Comparison of ENCODE assay signal across 20 mouse cellular contexts in genomic region chr7:134821264-134821663, GRCm38 (mm10).
DNase-seq lines count a peak whose midpoint lies in the region; ATAC-seq and TF ChIP-seq lines count a peak whose summit lies in the region.
"Had no signal": no experiment of that assay in that cellular context is flagged by ENCODE, and none has a peak within 500 bp of the region (broad histone marks: within the 10 kb centered on the region; RNA-seq: fewer than 3 reads in every experiment).

No protein-coding gene starts in this region.

- no peaks in the 10 kb centered on the region for H3K36me3 ChIP-seq in forebrain, embryonic 13.5 days (ENCODE audit: poor library complexity, severe bottlenecking)
- peaks cover 12% of the 10 kb centered on the region for H3K36me3 ChIP-seq in forebrain, embryonic 10.5 days (replicated peaks)
- no peaks in the 10 kb centered on the region for H3K36me3 ChIP-seq in midbrain, postnatal 0 days (ENCODE audit: insufficient read depth, low read length)
- no peaks in the 10 kb centered on the region; the same call in 1 of the 2 replicates for H3K36me3 ChIP-seq in midbrain, embryonic 10.5 days
- H3K36me3 ChIP-seq: hindbrain, embryonic 12.5 days; midbrain, embryonic 12.5 days had no signal

- WGBS in cerebellum, adult 2 months: 0% methylated on average over 1 of the region's 1 CpGs
- 20% methylated on average over 1 of the region's 1 CpGs for WGBS in forebrain, embryonic 13.5 days
- WGBS in forebrain, embryonic 10.5 days: 38% methylated on average over 1 of the region's 1 CpGs
- WGBS in midbrain, postnatal 0 days: 32% methylated on average over 1 of the region's 1 CpGs
- WGBS in midbrain, embryonic 10.5 days: 41% methylated on average over 1 of the region's 1 CpGs

- no peak overlapping the region for H3K9ac ChIP-seq in forebrain, embryonic 13.5 days
- no peak overlapping the region for H3K9ac ChIP-seq in midbrain, postnatal 0 days (replicated peaks; ENCODE audit: low read length, poor library complexity, severe bottlenecking)
- H3K9ac ChIP-seq: embryonic facial prominence, embryonic 12.5 days; heart, embryonic 15.5 days; hindbrain, embryonic 12.5 days; midbrain, embryonic 12.5 days had no signal

- peaks cover 1% of the 10 kb centered on the region; the same call in 1 of the 2 replicates for H3K27me3 ChIP-seq in cerebellum, adult 2 months (ENCODE audit: control insufficient read depth, insufficient read depth, low read length)
- H3K27me3 ChIP-seq in forebrain, embryonic 13.5 days: no peaks in the 10 kb centered on the region
- no peaks in the 10 kb centered on the region for H3K27me3 ChIP-seq in forebrain, embryonic 10.5 days (ENCODE audit: poor library complexity, severe bottlenecking)
- H3K27me3 ChIP-seq in midbrain, postnatal 0 days (ENCODE audit: insufficient read depth, low read length): no peaks in the 10 kb centered on the region
- no peaks in the 10 kb centered on the region for H3K27me3 ChIP-seq in midbrain, embryonic 10.5 days (ENCODE audit: low read depth, poor library complexity, severe bottlenecking)
- H3K27me3 ChIP-seq: embryonic facial prominence, embryonic 12.5 days; heart, embryonic 15.5 days; hindbrain, embryonic 12.5 days; midbrain, embryonic 12.5 days had no signal

- no peak overlapping the region for H3K4me2 ChIP-seq in forebrain, embryonic 13.5 days
- no peak overlapping the region for H3K4me2 ChIP-seq in midbrain, postnatal 0 days (ENCODE audit: low read depth, low read length, poor library complexity, severe bottlenecking)
- H3K4me2 ChIP-seq: embryonic facial prominence, embryonic 12.5 days; heart, embryonic 15.5 days; hindbrain, embryonic 12.5 days; midbrain, embryonic 12.5 days had no signal

- TF ChIP-seq CTCF in cerebellum, adult 2 months (IDR thresholded peaks at IDR 0.05; ENCODE audit: borderline replicate concordance, insufficient read depth, low read depth, low read length): no peak
- TF ChIP-seq CTCF in midbrain, postnatal 0 days (IDR thresholded peaks at IDR 0.05): no peak

- peak; percentile 13 to 45 for DNase-seq in cerebellum, adult 2 months
- DNase-seq in cerebellum, adult 18-20 months: no peak
- DNase-seq in forebrain, embryonic 10.5 days (ENCODE audit: extremely low spot score, low spot score): no peak
- DNase-seq in midbrain, postnatal 0 days (ENCODE audit: low spot score): peak; percentile 77
- DNase-seq in midbrain, embryonic 10.5 days (ENCODE audit: low spot score): no peak
- DNase-seq in gastrocnemius, postnatal 25 days: no peak
- DNase-seq in spleen, postnatal 10 days (ENCODE audit: low spot score in 2 of 2): no peak
- DNase-seq: gastrocnemius, adult 2 months; heart, adult 18-20 months; lung, adult 18-20 months; lung, postnatal 36 days; right cerebral cortex, postnatal 14 days had no signal

- ATAC-seq in forebrain, embryonic 13.5 days: peak; percentile 78
- ATAC-seq in midbrain, postnatal 0 days (ENCODE audit: low FRiP score): no peak
- ATAC-seq: CD4-positive, CD25-positive, alpha-beta regulatory T cell, adult 4 months; intestine, postnatal 0 days had no signal

- H3K4me1 ChIP-seq in cerebellum, adult 2 months (ENCODE audit: control insufficient read depth, insufficient read depth, low read length): no peaks in the 10 kb centered on the region
- peaks cover 17% of the 10 kb centered on the region for H3K4me1 ChIP-seq in forebrain, embryonic 13.5 days
- peaks cover 17% of the 10 kb centered on the region for H3K4me1 ChIP-seq in forebrain, embryonic 10.5 days
- H3K4me1 ChIP-seq in midbrain, postnatal 0 days (ENCODE audit: insufficient read depth, low read length): no peaks in the 10 kb centered on the region
- H3K4me1 ChIP-seq in midbrain, embryonic 10.5 days: peaks cover 6% of the 10 kb centered on the region

- no peak for TF ChIP-seq POLR2A in cerebellum, adult 2 months (IDR thresholded peaks at IDR 0.05; ENCODE audit: borderline replicate concordance, insufficient read depth, low read length)

- no peak overlapping the region for H3K27ac ChIP-seq in cerebellum, adult 2 months (ENCODE audit: insufficient read depth, low read length)
- H3K27ac ChIP-seq in forebrain, embryonic 13.5 days: no peak overlapping the region
- H3K27ac ChIP-seq in forebrain, embryonic 10.5 days: no peak overlapping the region
- H3K27ac ChIP-seq in midbrain, postnatal 0 days (ENCODE audit: low read depth, low read length): no peak overlapping the region
- no peak overlapping the region for H3K27ac ChIP-seq in midbrain, embryonic 10.5 days (replicated peaks)
- H3K27ac ChIP-seq: embryonic facial prominence, embryonic 12.5 days; gastrocnemius, adult 2 months; heart, embryonic 15.5 days; hindbrain, embryonic 12.5 days; midbrain, embryonic 12.5 days; stomach, postnatal 0 days had no signal

- no peak overlapping the region for H3K4me3 ChIP-seq in cerebellum, adult 2 months (replicated peaks; ENCODE audit: insufficient read depth, low read depth, low read length)
- no peak overlapping the region for H3K4me3 ChIP-seq in forebrain, embryonic 13.5 days
- no peak overlapping the region for H3K4me3 ChIP-seq in forebrain, embryonic 10.5 days
- no peak overlapping the region for H3K4me3 ChIP-seq in midbrain, postnatal 0 days (ENCODE audit: low read depth, low read length)
- H3K4me3 ChIP-seq in midbrain, embryonic 10.5 days: no peak overlapping the region
- H3K4me3 ChIP-seq: embryonic facial prominence, embryonic 12.5 days; gastrocnemius, adult 2 months; heart, embryonic 15.5 days; hindbrain, embryonic 12.5 days; midbrain, embryonic 12.5 days had no signal

- no peaks in the 10 kb centered on the region for H3K9me3 ChIP-seq in forebrain, embryonic 13.5 days (replicated peaks)
- no peaks in the 10 kb centered on the region for H3K9me3 ChIP-seq in forebrain, embryonic 10.5 days
- H3K9me3 ChIP-seq in midbrain, postnatal 0 days (ENCODE audit: low read length): no peaks in the 10 kb centered on the region
- no peaks in the 10 kb centered on the region for H3K9me3 ChIP-seq in midbrain, embryonic 10.5 days (replicated peaks)
- H3K9me3 ChIP-seq: embryonic facial prominence, embryonic 12.5 days; heart, embryonic 15.5 days; hindbrain, embryonic 12.5 days; midbrain, embryonic 12.5 days had no signal

Comparison
In these comparisons a context has a peak if more than half of its experiments do, and no peak if none do; other contexts are left out.
1. DNase-seq: peak in cerebellum, adult 2 months (2 of 2) and midbrain, postnatal 0 days (single experiment); none in cerebellum, adult 18-20 months (0 of 2), forebrain, embryonic 10.5 days (single experiment), midbrain, embryonic 10.5 days (single experiment), gastrocnemius, postnatal 25 days (single experiment) and spleen, postnatal 10 days (0 of 2).